Mouse (Mus musculus): Measurements from ENCODE around the gene Fcgr3.
"Not testable (repeated sequence)": the region's sequence is repeated elsewhere in the genome, so short reads cannot be mapped to it uniquely, and the experiment has no call there.

Gene Fcgr3

DNA sequence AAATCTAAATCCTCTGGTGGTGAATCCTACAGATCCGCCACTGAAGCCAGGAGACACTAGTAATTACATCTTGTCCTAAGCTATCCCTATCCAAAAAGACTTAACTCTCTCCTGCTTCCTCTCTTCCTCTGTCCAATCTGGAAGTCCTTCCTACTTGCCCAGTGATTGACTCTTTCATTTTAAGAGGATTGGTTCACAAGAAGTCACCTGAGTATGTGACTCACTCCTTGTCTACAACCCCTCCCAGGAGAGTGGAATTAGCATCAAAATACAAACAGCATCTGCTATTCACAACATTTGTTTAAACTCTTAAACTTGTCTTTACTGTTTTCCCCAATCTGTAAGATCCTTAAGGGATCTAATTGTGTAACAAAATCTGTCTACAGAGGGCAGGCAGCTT, 25.2 kb upstream of the Fcgr3 start:
- in situ Hi-C loops (cut with MboI; ENCODE audit: unreplicated experiment in 2 of 2): no loop called here

DNA sequence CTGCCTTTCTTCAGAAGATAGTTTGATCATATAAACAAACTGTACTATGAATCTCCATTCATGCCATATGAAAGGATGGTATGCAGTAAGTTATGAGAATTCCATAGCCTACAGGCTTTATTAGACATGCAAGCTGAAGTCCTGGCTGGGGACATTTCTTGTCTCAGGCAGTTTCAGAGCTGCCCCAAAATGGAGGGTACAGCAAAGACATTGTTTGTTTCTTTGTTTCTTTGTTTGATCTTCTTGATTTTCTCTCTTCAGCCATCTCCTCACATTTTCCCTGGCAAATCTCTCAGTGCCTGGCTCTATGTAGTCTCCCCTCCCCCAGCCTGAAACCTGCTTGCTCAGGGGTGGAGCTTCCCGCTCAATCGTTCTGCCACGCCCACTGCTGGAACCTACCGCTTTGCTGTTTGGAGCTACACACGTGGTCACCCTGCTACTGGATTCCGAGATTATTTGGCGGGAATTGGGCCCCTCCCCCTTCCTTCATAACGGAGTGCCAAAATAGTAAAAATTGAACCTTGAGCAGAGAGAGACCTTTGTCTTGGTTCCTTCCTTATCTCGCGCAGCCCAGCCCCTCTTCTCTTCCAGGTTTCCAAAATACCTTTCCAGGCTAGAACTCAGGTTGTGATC, 23.6 kb upstream of the Fcgr3 start:
- in situ Hi-C loops (cut with MboI; ENCODE audit: unreplicated experiment in 2 of 2): not testable (repeated sequence)

DNA sequence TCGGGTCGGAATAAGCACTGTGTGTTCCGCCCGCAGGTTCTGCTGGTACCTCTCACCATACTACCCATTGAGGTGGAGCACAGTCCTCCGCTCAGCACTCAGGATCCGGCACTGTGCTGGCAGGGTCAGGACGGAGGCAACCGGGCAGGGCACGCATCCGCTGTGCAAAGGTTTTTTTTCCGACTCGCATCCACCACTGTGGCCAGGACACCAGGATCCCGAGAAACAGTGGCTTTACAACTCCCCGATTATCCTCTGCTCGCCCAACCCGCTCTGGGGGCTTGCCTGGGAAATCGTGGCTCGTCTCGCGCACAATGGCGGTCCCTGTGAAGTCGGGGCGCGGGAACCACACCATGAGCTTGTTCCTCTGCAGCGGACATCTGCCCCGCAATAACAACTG, 21.0 kb upstream of the Fcgr3 start:
- in situ Hi-C loops (cut with MboI; ENCODE audit: unreplicated experiment in 2 of 2): no loop called here

DNA sequence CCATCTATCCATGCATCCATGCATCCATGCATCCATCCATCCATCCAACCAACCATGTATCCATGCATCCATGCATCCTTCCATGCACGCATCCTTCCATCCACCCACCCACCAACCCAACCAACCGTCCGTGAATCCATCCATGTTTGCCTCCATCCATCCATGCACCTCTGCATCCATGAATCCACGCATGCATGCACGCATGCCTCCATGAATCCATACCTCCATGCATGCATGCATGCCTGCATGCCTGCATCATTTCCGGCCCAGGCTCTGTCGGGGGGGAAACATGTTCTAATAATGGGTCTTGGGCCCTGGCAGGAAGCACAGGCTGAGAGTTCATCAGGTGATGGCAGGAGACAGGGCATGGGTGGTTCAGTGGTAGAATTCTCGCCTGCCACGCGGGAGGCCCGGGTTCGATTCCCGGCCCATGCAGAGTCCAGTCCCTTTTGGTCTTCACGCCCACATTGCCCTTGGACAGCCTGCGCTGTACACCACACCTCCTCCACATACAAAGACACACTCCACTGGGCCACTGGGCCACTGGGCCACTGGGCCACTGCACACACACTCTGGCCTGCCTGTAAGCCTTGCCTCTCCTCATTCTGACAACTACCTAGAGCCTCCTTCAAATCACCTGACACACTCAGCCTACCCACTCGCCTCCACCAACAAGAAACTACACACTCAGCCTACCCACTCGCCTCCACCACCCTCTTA, 16.9 kb upstream of the Fcgr3 start:
- in situ Hi-C loops (cut with MboI; ENCODE audit: unreplicated experiment in 2 of 2): not testable (repeated sequence)

DNA sequence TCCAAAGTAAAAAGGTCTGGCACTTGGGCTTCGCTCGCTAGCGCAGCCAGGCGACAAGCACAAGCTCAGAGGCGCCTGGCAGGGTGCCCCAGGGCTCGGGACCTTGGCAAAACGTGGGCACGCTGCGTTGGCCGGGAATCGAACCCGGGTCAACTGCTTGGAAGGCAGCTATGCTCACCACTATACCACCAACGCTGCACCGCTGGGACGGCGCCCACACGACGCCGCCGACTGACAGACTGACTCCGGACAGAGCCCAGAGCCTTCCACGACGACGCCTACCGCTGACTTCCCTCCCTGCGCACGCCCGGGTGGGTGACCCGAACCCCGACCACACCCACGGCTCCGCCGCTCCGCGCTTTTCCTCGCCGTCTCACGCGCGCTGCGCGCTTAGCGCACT, 15.1 kb upstream of the Fcgr3 start:
- in situ Hi-C loops (cut with MboI; ENCODE audit: unreplicated experiment in 2 of 2): not testable (repeated sequence)

DNA sequence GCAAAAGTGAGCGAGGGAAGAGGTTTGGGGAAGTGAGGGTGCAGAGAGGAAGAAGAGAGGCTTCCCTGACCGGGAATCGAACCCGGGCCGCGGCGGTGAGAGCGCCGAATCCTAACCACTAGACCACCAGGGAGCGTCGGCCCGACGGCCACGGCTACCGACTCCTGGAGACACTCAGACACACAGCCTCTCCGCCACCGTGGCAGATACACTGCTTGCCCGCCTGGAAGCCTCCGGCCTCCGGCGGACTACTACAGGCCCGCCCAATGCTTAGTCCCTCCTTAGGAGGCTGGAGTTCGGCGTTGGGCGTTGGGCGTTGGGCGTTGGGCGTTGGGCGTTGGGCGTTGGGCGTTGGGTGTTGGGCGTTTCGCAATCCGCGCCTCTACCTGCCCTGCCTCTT, 14.6 kb upstream of the Fcgr3 start:
- in situ Hi-C loops (cut with MboI; ENCODE audit: unreplicated experiment in 2 of 2): not testable (repeated sequence)

DNA sequence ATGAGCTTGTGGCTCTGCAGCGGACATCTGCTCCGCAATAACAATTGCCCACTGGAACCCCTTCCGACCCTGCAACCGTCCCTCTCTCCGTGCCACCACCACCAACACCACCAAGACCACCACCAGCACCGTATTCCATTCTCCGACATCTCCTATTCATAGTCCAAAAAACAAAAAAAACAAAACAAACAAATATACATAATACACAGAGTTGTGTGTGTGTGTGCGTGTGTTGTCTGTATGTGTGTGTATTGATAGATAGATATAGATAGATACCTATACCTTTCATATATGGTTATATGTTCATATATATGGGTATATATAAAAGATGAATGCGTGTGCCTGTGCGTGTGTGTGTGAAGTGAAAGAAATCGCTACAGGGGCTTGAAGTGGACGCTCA, 13.7 kb upstream of the Fcgr3 start:
- in situ Hi-C loops (cut with MboI; ENCODE audit: unreplicated experiment in 2 of 2): not testable (repeated sequence)

DNA sequence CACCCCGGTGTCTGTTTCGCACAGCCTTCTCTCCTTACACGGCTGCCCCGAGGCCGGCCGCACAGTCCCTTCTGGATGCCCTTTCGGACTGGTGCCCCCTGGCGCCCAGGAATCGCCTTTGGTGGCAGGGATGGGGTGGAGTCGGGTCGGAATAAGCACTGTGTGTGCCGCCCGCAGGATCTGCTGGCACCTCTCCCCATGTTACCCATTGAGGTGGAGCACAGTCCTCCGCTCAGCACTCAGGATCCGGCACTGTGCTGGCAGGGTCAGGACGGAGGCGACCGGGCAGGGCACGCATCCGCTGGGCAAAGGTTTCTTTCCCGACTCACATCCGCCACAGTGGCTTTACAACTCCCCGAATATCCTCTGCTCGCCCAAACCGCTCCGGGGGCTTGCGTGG, 13.2 kb upstream of the Fcgr3 start:
- in situ Hi-C loops (cut with MboI; ENCODE audit: unreplicated experiment in 2 of 2): not testable (repeated sequence)

DNA sequence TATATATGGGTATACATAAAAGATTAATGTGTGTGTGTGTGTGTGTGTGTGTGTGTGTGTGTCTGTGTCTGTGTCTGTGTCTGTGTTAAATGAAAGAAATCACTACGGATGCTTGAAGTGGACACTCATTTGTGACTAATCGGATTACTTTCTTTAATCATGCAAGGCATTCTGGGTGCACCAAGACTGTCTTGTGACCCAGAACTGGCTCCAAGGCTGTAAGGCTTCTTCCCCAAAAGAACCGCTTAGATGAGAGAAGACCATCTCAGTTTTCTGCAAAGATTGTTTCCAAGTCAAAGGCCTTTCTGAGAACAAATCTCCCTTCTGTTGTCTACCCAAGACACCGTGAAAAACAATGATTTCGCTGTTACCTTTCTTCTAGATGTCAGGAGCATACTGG, 12.5 kb upstream of the Fcgr3 start:
- in situ Hi-C loops (cut with MboI; ENCODE audit: unreplicated experiment in 2 of 2): not testable (repeated sequence)

DNA sequence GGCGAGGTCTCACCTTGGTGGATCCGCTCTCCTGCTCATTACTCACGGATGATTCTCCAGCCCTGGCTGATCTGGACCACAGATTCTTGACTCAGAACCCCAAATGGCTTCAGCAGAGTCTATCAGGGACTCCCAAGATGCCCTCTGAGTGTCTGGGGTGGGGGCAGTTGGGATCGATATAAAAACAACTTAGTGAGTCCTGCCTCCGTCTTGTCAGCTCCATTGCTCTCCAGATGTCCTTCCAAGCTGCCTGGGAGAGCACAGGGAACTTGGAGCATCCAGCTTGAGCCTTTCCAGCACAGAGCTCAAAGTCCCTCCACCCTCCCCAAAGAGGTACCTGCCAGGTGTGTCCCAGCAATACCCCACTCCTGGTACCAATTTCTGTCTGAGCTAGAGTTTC, 11.4 kb upstream of the Fcgr3 start:
- in situ Hi-C loops (cut with MboI; ENCODE audit: unreplicated experiment in 2 of 2): not testable (repeated sequence)

DNA sequence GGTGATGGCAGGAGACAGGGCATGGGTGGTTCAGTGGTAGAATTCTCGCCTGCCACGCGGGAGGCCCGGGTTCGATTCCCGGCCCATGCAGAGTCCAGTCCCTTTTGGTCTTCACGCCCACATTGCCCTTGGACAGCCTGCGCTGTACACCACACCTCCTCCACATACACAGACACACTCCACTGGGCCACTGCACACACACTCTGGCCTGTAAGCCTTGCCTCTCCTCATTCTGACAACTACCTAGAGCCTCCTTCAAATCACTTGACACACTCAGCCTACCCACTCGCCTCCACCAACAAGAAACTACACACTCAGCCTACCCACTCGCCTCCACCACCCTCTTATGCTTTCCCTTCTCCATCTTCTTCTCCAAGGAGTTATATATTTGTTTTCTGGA, 9.5 kb upstream of the Fcgr3 start:
- in situ Hi-C loops (cut with MboI; ENCODE audit: unreplicated experiment in 2 of 2): not testable (repeated sequence)

DNA sequence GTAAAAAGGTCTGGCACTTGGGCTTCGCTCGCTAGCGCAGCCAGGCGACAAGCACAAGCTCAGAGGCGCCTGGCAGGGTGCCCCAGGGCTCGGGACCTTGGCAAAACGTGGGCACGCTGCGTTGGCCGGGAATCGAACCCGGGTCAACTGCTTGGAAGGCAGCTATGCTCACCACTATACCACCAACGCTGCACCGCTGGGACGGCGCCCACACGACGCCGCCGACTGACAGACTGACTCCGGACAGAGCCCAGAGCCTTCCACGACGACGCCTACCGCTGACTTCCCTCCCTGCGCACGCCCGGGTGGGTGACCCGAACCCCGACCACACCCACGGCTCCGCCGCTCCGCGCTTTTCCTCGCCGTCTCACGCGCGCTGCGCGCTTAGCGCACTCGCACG, 7.5 kb upstream of the Fcgr3 start:
- in situ Hi-C loops (cut with MboI; ENCODE audit: unreplicated experiment in 2 of 2): not testable (repeated sequence)

DNA sequence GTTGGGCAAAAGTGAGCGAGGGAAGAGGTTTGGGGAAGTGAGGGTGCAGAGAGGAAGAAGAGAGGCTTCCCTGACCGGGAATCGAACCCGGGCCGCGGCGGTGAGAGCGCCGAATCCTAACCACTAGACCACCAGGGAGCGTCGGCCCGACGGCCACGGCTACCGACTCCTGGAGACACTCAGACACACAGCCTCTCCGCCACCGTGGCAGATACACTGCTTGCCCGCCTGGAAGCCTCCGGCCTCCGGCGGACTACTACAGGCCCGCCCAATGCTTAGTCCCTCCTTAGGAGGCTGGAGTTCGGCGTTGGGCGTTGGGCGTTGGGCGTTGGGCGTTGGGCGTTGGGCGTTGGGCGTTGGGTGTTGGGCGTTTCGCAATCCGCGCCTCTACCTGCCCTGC, 7.0 kb upstream of the Fcgr3 start:
- in situ Hi-C loops (cut with MboI; ENCODE audit: unreplicated experiment in 2 of 2): not testable (repeated sequence)

DNA sequence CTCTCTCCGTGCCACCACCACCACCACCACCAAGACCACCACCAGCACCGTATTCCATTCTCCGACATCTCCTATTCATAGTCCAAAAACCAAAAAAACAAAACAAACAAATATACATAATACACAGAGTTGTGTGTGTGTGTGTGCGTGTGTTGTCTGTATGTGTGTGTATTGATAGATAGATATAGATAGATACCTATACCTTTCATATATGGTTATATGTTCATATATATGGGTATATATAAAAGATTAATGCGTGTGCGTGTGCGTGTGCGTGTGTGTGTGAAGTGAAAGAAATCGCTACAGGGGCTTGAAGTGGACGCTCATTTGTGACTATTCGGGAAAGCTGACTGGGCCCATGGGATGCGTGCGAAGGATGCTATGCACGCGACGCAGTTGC, 6.1 kb upstream of the Fcgr3 start:
- in situ Hi-C loops (cut with MboI; ENCODE audit: unreplicated experiment in 2 of 2): not testable (repeated sequence)

DNA sequence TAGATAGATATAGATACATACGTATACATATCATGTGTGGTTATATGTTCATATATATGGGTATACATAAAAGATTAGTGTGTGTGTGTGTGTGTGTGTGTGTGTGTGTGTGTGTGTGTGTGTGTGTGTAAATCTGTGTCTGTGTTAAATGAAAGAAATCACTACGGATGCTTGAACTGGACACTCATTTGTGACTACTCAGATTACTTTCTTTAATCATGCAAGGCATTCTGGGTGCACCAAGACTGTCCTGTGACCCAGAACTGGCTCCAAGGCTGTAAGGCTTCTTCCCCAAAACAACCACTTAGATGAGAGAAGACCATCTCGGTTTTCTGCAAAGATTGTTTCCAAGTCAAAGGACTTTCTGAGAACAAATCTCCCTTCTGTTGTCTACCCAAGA, 4.8 kb upstream of the Fcgr3 start:
- in situ Hi-C loops (cut with MboI; ENCODE audit: unreplicated experiment in 2 of 2): not testable (repeated sequence)

DNA sequence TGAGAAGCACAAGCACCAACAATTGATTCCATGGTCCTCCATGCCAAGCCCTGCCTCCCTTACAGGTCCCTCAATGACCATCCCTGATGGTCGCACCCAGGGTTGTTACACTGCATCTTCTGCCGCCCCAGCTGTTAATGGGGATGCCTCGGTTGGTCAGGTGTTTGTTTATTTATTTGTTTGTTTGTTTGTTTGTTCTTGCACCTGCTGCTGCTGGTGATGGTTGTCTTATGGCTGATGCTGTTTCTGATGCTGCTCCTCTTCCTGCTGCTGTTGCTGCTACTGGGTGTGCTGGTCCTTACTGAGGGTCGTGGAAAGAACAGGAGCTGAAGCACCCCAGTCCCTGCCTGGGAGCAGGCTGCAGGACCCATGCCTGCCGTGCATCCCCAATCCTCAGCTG, 3.2 kb upstream of the Fcgr3 start:
- in situ Hi-C loops (cut with MboI; ENCODE audit: unreplicated experiment in 2 of 2): not testable (repeated sequence)

DNA sequence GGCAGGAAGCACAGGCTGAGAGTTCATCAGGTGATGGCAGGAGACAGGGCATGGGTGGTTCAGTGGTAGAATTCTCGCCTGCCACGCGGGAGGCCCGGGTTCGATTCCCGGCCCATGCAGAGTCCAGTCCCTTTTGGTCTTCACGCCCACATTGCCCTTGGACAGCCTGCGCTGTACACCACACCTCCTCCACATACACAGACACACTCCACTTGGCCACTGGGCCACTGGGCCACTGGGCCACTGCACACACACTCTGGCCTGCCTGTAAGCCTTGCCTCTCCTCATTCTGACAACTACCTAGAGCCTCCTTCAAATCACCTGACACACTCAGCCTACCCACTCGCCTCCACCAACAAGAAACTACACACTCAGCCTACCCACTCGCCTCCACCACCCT, 1.8 kb upstream of the Fcgr3 start:
- in situ Hi-C loops (cut with MboI; ENCODE audit: unreplicated experiment in 2 of 2): not testable (repeated sequence)

DNA sequence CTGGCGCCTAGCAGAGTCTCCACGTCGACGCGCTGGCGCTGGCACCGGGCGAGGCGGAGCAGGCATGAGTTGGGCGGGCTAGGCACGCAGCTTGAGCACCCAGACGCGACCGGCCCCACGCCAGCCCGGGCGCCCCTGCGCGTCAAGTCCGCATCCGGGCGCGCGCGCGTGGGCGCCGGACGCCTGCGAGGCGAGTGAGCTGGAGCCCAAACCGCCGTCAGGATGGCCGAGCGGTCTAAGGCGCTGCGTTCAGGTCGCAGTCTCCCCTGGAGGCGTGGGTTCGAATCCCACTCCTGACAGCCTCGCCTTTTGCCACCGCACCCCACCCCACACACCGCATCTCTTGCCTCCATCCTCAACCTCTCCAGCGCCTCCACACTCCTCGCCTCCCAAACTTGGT, 1.0 kb upstream of the Fcgr3 start:
- in situ Hi-C loops (cut with MboI; ENCODE audit: unreplicated experiment in 2 of 2): not testable (repeated sequence)

DNA sequence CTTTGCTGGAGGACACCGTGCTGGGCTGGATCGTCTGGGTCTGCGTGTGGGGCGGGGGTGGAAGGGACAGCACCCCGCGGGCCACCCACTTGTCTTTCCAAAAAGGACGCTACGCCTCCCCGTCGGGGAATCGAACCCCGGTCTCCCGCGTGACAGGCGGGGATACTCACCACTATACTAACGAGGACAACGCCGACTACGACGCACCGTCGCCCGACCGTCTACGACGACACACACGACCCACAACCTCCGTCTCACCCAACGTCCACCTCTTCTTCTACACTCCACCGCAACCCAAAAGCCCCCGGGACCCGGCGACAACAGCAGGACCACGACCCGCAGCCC, 480 bp upstream of the Fcgr3 start:
- in situ Hi-C loops (cut with MboI; ENCODE audit: unreplicated experiment in 2 of 2): not testable (repeated sequence)

DNA sequence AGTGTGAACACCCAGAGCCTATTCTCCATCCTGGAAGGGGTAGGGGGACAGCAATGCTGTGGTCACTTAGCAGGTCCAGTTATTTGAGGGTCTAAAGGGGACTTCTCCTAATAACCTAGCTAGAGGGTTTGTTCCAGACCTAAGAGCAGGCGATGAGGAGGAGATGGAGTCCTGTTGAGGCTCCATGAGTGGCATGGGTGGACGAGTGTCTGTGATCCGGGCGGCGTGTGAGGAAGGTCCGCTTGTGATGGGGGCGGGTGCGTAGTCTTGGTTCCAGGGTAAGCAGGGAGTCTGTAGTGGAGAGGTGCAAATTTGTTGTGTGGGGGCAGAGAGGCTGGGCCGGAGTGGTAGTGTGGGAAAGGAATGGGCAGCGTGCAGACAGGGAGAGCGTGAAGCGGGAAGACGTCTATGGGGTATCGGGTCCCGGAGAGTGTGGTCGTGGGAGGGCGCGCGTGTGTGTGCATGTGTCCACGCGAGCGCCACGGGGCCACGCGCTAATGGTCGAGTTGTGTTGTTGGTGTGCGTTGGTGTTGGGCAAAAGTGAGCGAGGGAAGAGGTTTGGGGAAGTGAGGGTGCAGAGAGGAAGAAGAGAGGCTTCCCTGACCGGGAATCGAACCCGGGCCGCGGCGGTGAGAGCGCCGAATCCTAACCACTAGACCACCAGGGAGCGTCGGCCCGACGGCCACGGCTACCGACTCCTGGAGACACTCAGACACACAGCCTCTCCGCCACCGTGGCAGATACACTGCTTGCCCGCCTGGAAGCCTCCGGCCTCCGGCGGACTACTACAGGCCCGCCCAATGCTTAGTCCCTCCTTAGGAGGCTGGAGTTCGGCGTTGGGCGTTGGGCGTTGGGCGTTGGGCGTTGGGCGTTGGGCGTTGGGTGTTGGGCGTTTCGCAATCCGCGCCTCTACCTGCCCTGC, 905 bp downstream of the Fcgr3 start:
- in situ Hi-C loops (cut with MboI; ENCODE audit: unreplicated experiment in 2 of 2): not testable (repeated sequence)

DNA sequence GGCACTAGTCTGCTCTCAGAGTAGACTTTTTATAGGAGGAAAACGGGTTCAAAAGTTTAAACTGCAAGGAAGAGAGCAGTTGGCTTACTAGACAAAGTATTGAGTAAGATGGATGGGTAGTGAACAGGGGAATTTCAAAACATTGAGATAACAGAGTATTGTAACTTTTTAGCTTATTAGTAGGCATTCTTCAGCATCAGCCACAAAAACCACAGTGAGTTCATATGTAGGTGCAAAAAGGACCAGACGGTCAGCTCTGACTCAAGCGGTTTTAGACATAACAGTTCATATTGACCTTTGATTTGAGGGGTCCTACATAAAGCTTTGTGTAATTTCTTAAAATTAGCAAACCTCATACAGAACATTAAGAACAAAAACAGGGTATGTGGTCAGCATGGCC, 3.2 kb downstream of the Fcgr3 start:
- in situ Hi-C loops (cut with MboI; ENCODE audit: unreplicated experiment in 2 of 2): no loop called here

DNA sequence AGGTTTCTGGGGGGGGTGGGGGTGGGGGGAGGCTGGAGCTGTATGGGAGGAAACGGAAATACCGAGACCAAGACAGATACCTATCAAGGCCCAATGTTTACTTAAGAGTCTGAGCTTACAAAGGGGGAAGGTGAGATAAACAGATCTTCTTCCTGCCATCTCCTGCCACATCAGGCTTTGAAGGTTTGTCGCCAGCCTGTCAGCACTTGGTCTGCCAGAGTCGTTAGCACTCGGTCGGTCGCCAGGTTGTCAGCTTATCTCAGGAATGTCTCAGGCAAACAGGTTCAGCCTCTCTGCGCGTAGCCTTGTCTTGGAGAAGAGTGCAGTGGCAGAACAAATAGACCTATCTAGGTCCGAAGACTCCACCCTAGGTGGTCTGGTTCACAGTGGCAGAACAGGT, 4.3 kb downstream of the Fcgr3 start:
- in situ Hi-C loops (cut with MboI; ENCODE audit: unreplicated experiment in 2 of 2): no loop called here

All from v-Abl transformed pro-B cells (cell line).